Mouse (Mus musculus) layer of hippocampus, adult 9-10 months (tissue): ENCODE measurements at regions not wholly inside any gene's neighbourhood (a gene's known extent, or its start where the extent isn't known, plus 50 kb on each side); places are given as distances from the start of the nearest gene placed in this dataset.

Experiments used
- DNase-seq: peaks from one replicate; pipeline ENCODE4 v3.0.0; 2022; ENCODE audit warnings: low spot score

- DNase-seq, result no peak
These were observed 109.9 kb downstream of the Sec23a start for GRCm38 (mm10) chr12:58901931-58902330.

- no peak for DNase-seq
These were observed 136.0 kb downstream of the Sec23a start for GRCm38 (mm10) chr12:58875808-58876207.

GRCm38 (mm10) chr12:58872465-58872864 is 139.4 kb downstream of the Sec23a start:
- no peak for DNase-seq

GRCm38 (mm10) chr12:58856498-58856897 is 155.3 kb downstream of the Sec23a start:
- no peak for DNase-seq

- DNase-seq, result no peak
These were observed 160.0 kb downstream of the Sec23a start for GRCm38 (mm10) chr12:58851677-58852385.

- no peak for DNase-seq
These were observed 182.2 kb downstream of the Sec23a start for GRCm38 (mm10) chr12:58829656-58830055.

GRCm38 (mm10) chr12:58827864-58828263 is 184.0 kb downstream of the Sec23a start:
- no peak for DNase-seq

GRCm38 (mm10) chr12:58825139-58825921 is 186.5 kb downstream of the Sec23a start:
- no peak for DNase-seq

GRCm38 (mm10) chr12:58822971-58823370 is 188.8 kb downstream of the Sec23a start:
- DNase-seq, result no peak

- no peak for DNase-seq
These were observed 207.7 kb downstream of the Sec23a start for GRCm38 (mm10) chr12:58804068-58804467.

- DNase-seq, result peak; percentile 63
These were observed 209.4 kb downstream of the Sec23a start for GRCm38 (mm10) chr12:58802410-58802809.
